Mouse (Mus musculus) midbrain, embryonic 12.5 days (tissue): ENCODE data around the gene Atrnl1. TPM values are rescaled to one million over a fixed set of nuclear protein-coding genes. Genes with fewer than 3 reads are reported as not detected.

ENCODE experiments used
- ATAC-seq: fragments of 200-750 bp; cut with Nextera tagmentation; 2 replicates; pipeline ENCODE4 v1.8.0; 2017; ENCODE audit warnings: low read depth, moderate TSS enrichment, moderate library complexity; ENCODE audit not compliant: low FRiP score
- H3K27ac ChIP-seq: fragments of 300-500 bp; sonication (generic); replicated peaks from 2 replicates; pipeline ENCODE4 v1.5.1; 2016; ENCODE audit warnings: mild to moderate bottlenecking
- H3K27me3 ChIP-seq: fragments of 300-500 bp; sonication (generic); 2 replicates; pipeline ENCODE4 v1.6.1; 2016; ENCODE audit warnings: mild to moderate bottlenecking
- H3K36me3 ChIP-seq: fragments of 300-500 bp; sonication (generic); 2 replicates; pipeline ENCODE4 v1.6.1; 2016
- H3K4me1 ChIP-seq: fragments of 300-500 bp; sonication (generic); 2 replicates; pipeline ENCODE4 v1.6.1; 2016
- H3K4me2 ChIP-seq: fragments of 300-500 bp; sonication (generic); replicated peaks from 2 replicates; pipeline ENCODE4 v1.6.1; 2016; ENCODE audit warnings: mild to moderate bottlenecking, moderate library complexity
- H3K4me3 ChIP-seq: fragments of 300-500 bp; sonication (generic); 2 replicates; pipeline ENCODE4 v1.5.1; 2016; ENCODE audit warnings: mild to moderate bottlenecking
- H3K9ac ChIP-seq: fragments of 300-500 bp; sonication (generic); replicated peaks from 2 replicates; pipeline ENCODE4 v1.6.1; 2016; ENCODE audit warnings: mild to moderate bottlenecking, moderate library complexity
- H3K9me3 ChIP-seq: fragments of 300-500 bp; sonication (generic); 2 replicates; pipeline ENCODE4 v1.6.1; 2016; ENCODE audit warnings: mild to moderate bottlenecking
- WGBS: fragments of 180-500 bp; shearing (Covaris S2); methylation state at CpG from one replicate; pipeline ENCODE4 v1.1.7; 2016; 5-methylcytosine and 5-hydroxymethylcytosine counted together
- polyA plus RNA-seq: library from polyadenylated mRNA; unstranded; fragments of >200 nt; fragmentation: Nextera tagmentation; extraction: Ambion mirVana; gene quantifications from 2 replicates; pipeline ENCODE4 v1.2.1, GENCODE M21; 2016

The Atrnl1 gene
- polyA plus RNA-seq, 1 experiment from 2014 or later = 11.2 TPM

DNA sequence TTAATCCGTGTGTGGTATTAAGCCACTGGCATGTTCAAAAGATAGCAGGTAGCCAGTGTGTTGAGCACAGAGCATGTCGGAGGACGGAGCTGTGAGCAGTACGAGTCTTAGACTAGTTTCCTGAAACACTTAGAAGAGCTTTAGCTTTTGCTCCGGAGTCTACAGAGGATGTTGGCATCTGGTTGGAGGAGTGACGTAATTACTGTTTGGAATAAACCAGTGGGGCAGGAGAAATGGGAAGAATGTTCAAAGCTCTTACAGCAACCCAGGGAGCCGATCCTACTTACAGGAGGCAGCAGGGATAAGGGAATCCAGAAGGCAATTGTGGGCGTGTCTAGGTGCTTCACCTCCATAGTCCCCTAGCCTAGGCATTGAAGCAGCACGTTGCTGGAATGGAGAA lies 21.3 kb upstream of the Atrnl1 start:
- H3K4me2 ChIP-seq = no peak overlapping the region
- H3K9ac ChIP-seq = no peak overlapping the region
- H3K9me3 ChIP-seq = no peaks in the 10 kb centered on the region
- no peak overlapping the region for H3K4me3 ChIP-seq
- H3K27me3 ChIP-seq = no peaks in the 10 kb centered on the region
- peaks cover 8% of the 10 kb centered on the region; the same call in 1 of the 2 replicates for H3K4me1 ChIP-seq
- H3K27ac ChIP-seq = no peak overlapping the region
- H3K36me3 ChIP-seq = no peaks in the 10 kb centered on the region
- WGBS = 70% methylated on average over 9 of the region's 9 CpGs
- ATAC-seq = no peak

DNA sequence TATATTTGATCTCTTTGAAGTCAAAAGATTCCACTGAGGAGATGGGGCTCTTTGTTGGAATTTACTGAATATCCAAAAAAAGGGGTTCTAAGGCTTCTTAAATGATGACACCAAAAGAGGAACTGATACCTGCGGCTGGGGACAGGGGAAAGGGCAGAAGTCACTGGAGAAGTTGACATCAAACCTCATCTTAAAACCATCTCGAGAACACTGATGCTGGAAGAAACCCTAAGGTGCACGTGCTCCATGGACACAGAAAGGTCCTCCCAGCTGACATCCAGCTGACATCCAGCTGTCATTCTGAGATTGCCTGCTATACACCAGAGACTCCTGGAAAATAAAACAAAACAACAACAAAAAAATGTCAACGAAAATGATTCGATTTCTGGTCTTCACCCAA lies 19.9 kb upstream of the Atrnl1 start:
- H3K4me3 ChIP-seq = no peak overlapping the region
- 86% methylated on average over 5 of the region's 5 CpGs for WGBS
- peaks cover 5% of the 10 kb centered on the region; the same call in 1 of the 2 replicates for H3K4me1 ChIP-seq
- no peaks in the 10 kb centered on the region for H3K27me3 ChIP-seq
- no peak overlapping the region for H3K9ac ChIP-seq
- no peak overlapping the region for H3K4me2 ChIP-seq
- no peaks in the 10 kb centered on the region for H3K9me3 ChIP-seq
- no peak for ATAC-seq
- no peak overlapping the region for H3K27ac ChIP-seq
- no peaks in the 10 kb centered on the region for H3K36me3 ChIP-seq

DNA sequence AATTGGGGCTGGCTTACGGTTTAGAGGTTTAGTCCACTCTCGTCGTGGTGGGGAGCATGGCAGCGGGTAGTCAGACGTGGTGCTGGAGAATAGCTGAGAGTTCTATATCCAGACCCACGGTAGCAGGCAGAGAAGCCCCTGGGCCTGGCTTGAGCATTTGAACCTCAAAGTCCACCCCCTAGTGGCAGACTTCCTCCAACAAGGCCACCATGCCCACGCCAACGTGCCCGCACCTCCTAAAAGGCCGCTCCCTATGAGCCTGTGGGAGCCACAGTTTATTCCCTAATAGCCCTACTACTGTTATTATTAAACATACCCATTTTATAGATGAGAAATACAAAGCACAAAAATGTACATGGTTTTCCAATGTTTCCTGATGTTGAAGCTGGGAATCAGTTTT lies 19.2 kb upstream of the Atrnl1 start:
- WGBS = 73% methylated on average over 10 of the region's 10 CpGs
- H3K4me1 ChIP-seq = no peaks in the 10 kb centered on the region

DNA sequence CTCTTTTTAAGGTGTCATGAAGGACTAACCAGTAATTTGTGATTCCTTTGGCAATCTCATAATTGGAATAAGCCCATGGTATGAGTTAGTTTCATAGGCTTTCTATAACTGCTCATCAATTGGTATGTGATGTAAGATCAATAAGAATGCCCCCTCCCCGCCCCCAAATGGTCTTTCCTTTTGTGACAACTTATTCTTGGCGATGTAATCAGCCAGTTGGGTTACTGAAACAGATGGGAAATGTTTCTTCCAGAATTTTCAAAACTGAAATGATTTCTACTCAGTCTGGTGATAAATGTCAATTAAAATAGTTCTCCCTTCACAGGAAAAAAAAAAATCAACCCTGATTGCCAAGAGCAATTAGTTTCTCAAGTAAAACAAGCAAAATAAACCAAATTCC lies 18.5 kb upstream of the Atrnl1 start:
- no peaks in the 10 kb centered on the region for H3K4me1 ChIP-seq
- H3K27ac ChIP-seq = no peak overlapping the region
- no peaks in the 10 kb centered on the region for H3K27me3 ChIP-seq
- H3K4me2 ChIP-seq = no peak overlapping the region
- no peak for ATAC-seq
- H3K9me3 ChIP-seq = no peaks in the 10 kb centered on the region
- H3K36me3 ChIP-seq = no peaks in the 10 kb centered on the region
- no peak overlapping the region for H3K9ac ChIP-seq
- 82% methylated on average over 2 of the region's 2 CpGs for WGBS
- no peak overlapping the region for H3K4me3 ChIP-seq

More for the DNA sequence above, 19.2 kb upstream of the Atrnl1 start:
- Histone ChIP-seq H3K9ac (no peak overlapping the region), H3K4me3 (no peak overlapping the region), H3K27ac (no peak overlapping the region), H3K27me3 (no peaks in the 10 kb centered on the region), H3K9me3 (no peaks in the 10 kb centered on the region), H3K4me2 (no peak overlapping the region), H3K36me3 (no peaks in the 10 kb centered on the region)
- no peak for ATAC-seq

DNA sequence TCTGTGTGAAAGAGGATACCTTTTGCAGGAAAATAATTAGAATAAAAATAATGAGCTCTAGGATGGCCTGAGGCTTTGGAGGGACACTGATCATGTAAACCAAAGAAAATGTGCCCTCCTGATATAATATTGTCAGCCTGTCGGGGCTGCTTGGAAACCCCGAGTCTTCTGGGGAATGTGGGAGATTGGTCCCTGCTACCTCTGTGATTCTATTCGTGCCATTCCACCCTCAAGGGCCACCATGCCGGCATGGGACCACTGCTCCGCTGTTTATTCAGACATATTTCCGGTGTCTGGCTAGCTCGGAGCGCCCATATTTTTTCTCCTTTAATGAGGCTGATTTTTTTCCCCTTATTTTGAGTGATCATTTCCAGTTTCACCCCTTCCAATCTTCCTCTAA lies 11.7 kb upstream of the Atrnl1 start:
- no peak overlapping the region for H3K27ac ChIP-seq
- no peaks in the 10 kb centered on the region for H3K27me3 ChIP-seq
- H3K4me1 ChIP-seq = peaks cover 7% of the 10 kb centered on the region; the same call in 1 of the 2 replicates
- H3K36me3 ChIP-seq = no peaks in the 10 kb centered on the region
- H3K9me3 ChIP-seq = no peaks in the 10 kb centered on the region
- ATAC-seq = no peak
- H3K4me3 ChIP-seq = no peak overlapping the region
- no peak overlapping the region for H3K9ac ChIP-seq
- 70% methylated on average over 8 of the region's 8 CpGs for WGBS
- no peak overlapping the region for H3K4me2 ChIP-seq

DNA sequence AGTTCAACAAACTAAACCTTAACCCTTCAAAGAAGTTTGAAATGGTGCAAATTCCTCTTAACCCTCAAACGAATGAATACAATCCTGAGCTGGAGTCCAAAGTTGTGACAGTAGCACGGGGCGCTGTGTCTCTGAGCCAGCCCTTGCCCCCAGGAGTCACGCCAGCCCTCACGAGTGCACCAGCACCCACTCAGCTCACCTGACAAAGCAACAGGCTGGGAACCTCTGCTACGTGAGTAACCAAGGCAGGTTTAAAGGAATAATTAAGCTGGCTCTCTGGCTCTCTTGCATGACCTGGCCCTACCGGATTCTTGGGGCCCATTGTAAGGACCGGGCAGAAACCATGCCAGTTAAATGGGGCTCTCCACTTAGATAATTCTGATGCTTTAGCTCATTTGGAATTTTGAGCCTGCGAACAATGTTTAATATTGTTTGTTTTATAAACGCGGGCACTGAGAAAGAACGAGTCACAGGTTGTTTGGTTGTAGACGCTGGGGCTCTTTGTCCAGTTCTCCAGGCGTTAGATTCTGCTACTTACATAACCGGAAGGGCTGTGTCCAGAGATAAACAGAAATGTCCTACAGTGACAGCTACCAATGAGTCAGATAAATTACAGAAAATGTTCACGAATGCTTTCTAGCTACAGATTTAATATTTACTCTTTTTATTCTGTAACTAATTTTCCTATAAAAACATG lies 10.5 kb upstream of the Atrnl1 start:
- no peak for ATAC-seq
- WGBS = 71% methylated on average over 16 of the region's 16 CpGs
- H3K9me3 ChIP-seq = no peaks in the 10 kb centered on the region
- H3K9ac ChIP-seq = no peak overlapping the region
- no peak overlapping the region for H3K4me3 ChIP-seq
- H3K36me3 ChIP-seq = no peaks in the 10 kb centered on the region
- no peak overlapping the region for H3K4me2 ChIP-seq
- H3K4me1 ChIP-seq = peaks cover 7% of the 10 kb centered on the region; the same call in 1 of the 2 replicates
- no peak overlapping the region for H3K27ac ChIP-seq
- no peaks in the 10 kb centered on the region for H3K27me3 ChIP-seq

DNA sequence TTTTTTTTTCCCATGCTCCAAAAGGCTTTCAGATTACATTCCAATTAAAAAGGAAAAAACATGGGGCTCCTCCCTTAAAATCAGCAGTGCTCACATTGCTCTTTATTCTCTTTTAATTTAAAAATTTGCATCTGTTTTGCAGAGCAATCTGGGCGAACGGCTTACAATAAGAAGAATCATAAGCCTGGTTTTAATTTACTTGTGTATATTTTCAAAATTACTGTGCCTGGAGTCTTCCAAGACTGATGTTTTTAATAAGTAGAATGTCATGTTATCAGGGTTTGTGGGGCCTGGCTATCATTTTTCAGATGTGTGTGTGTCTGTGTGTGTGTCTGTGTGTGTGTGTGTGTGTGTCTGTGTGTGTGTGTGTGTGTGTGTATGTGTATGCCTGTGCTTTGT lies 9.9 kb upstream of the Atrnl1 start:
- no peak for ATAC-seq
- Histone ChIP-seq H3K9ac (no peak overlapping the region), H3K27me3 (no peaks in the 10 kb centered on the region), H3K27ac (no peak overlapping the region), H3K4me1 (peaks cover 7% of the 10 kb centered on the region; the same call in 1 of the 2 replicates), H3K9me3 (no peaks in the 10 kb centered on the region), H3K4me3 (no peak overlapping the region), H3K4me2 (no peak overlapping the region), H3K36me3 (no peaks in the 10 kb centered on the region)
- WGBS = 85% methylated on average over 2 of the region's 2 CpGs

DNA sequence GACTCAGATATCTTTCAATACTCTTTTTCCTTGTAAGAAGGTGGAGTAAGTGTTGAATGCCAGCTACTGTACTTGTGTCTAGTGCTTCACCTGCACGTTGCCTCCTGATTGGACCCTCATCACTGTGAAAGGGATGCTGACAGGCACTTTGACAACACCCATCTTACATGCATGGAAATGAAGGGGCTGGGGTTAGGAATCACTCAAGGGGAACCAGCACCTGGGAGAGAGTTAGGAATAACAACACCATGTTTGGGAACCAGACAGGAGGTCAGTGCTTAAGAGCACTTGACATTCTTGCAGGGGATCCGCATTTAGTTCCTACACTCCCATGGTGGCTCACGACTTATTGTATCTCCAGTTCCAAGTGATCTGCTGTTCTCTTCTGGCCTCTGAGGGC lies 7.2 kb upstream of the Atrnl1 start:
- Histone ChIP-seq H3K4me1 (peaks cover 5% of the 10 kb centered on the region; the same call in 1 of the 2 replicates), H3K27me3 (no peaks in the 10 kb centered on the region), H3K4me2 (no peak overlapping the region), H3K9ac (no peak overlapping the region), H3K4me3 (no peak overlapping the region), H3K27ac (no peak overlapping the region), H3K9me3 (no peaks in the 10 kb centered on the region), H3K36me3 (no peaks in the 10 kb centered on the region)
- no peak for ATAC-seq
- WGBS = 83% methylated on average over 3 of the region's 3 CpGs

DNA sequence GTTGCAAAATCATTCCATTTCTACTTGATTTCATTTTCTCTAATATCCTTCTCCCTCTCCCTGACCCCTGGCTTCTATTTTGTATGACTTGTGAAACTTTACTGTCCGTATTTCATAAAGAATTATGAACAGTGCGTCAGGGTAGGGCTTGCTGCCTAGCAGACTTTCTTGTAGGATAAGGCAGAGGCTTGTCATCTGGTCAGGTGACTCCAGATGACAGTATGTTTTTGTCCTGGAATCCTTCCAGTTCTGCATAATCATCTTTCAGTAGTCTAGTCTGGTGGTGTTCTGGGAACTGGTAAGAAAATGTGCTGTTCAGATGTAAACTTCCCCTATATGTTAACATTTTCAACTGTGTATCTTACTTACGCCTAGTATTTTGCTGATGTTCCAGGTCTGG lies 4.9 kb upstream of the Atrnl1 start:
- no peak for ATAC-seq

DNA sequence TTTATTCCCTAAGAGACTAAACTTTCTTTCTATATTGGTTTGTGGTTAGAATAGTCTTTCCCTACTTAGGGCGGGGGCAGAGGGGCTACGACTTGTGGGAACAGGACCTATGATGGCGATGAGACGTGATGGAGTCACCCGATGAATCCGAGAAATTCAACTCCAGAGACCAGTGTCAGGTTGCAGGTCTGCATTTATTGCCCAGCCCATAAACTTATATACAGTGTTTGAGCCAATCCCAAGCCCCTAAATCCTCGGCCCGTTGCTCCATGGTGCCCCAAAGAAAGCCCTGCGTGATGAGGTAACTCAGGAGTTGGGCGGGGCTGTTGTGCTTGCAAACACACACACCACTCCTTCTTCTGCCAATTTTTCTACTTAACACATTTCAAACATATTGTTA lies 4.5 kb upstream of the Atrnl1 start:
- Histone ChIP-seq H3K27me3 (no peaks in the 10 kb centered on the region), H3K4me3 (no peak overlapping the region), H3K9me3 (no peaks in the 10 kb centered on the region), H3K27ac (no peak overlapping the region), H3K4me1 (peaks cover 10% of the 10 kb centered on the region), H3K9ac (no peak overlapping the region), H3K4me2 (no peak overlapping the region), H3K36me3 (no peaks in the 10 kb centered on the region)
- WGBS = 90% methylated on average over 10 of the region's 10 CpGs
- no peak for ATAC-seq

More for the DNA sequence above, 4.9 kb upstream of the Atrnl1 start:
- Histone ChIP-seq H3K9me3 (no peaks in the 10 kb centered on the region), H3K4me1 (peaks cover 10% of the 10 kb centered on the region), H3K4me2 (no peak overlapping the region), H3K36me3 (no peaks in the 10 kb centered on the region), H3K27me3 (no peaks in the 10 kb centered on the region), H3K27ac (no peak overlapping the region), H3K9ac (no peak overlapping the region), H3K4me3 (no peak overlapping the region)
- 95% methylated on average over 3 of the region's 3 CpGs for WGBS

DNA sequence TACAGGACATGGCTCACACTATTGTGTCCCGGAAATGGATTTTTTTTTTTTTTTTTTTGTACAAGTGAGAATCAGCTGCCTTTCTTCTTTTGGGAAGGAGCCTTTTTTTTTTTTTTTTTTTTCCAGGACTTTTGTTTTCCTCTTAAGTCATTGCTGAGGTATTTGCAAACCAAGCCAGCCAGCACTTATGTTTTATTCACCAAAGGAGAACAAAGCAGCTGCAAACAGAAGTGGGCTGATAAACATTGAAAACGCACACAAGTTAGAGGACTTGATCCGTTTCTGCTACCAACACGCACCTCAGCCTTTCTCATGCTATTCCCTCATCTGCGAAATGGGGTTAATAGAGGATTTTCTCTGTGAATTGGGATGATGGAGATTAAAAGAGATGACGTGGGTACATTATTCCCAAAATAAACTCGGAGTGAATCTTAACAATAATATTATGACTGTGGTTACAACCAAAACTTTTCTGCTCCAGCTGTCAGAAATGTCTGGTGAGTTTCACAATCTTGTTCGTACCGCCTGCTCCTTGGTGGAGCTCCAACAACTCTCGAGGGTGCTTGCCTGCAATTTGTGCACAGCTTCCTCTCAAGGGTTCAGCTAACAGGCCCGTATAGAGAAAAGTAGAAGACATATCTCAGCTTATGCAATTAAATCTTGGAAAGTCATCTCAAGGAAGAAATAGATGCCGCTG lies 1.3 kb upstream of the Atrnl1 start:
- H3K4me2 ChIP-seq = peak overlapping the region; percentile 99
- H3K36me3 ChIP-seq = no peaks in the 10 kb centered on the region
- H3K27ac ChIP-seq = peak overlapping the region; percentile 97
- 7% methylated on average over 12 of the region's 12 CpGs for WGBS
- H3K27me3 ChIP-seq = no peaks in the 10 kb centered on the region
- peak overlapping the region; percentile 95 for H3K9ac ChIP-seq
- H3K4me3 ChIP-seq = peak overlapping the region; percentile 93
- no peaks in the 10 kb centered on the region for H3K9me3 ChIP-seq
- ATAC-seq = no peak
- H3K4me1 ChIP-seq = peaks cover 22% of the 10 kb centered on the region

DNA sequence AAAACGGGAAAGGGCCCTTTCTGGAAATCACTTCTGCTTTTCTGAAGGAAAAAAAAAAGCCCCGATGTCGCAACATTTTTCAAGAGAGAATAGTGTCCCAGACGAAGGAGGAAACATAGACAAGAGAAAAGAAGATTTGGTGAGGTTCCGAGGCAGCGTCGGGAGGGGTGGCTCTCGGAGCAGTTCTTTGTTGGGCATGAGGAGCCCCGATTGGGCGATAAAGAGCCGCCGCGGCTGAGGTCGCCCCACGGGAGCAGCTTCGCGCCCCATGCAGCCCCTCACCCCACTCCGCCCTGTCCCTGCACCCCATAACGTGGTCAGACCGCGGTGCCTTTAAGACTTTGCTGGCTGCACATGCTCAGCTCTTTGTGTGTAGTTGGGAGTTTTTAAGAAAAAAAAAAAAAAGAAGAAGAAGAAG lies 767 bp upstream of the Atrnl1 start:
- H3K4me2 ChIP-seq = peak overlapping the region; percentile 99
- H3K27me3 ChIP-seq = no peaks in the 10 kb centered on the region
- H3K27ac ChIP-seq = peak overlapping the region; percentile 97
- peak overlapping the region; percentile 95 for H3K9ac ChIP-seq
- WGBS = 1% methylated on average over 21 of the region's 21 CpGs
- H3K4me1 ChIP-seq = peaks cover 22% of the 10 kb centered on the region
- no peaks in the 10 kb centered on the region for H3K9me3 ChIP-seq
- H3K4me3 ChIP-seq = peak overlapping the region; percentile 93
- ATAC-seq = peak; percentile 24; the same call in 1 of the 2 replicates
- H3K36me3 ChIP-seq = no peaks in the 10 kb centered on the region
